Mouse (Mus musculus) embryonic facial prominence, embryonic 14.5 days (tissue): ENCODE results near the gene Dusp28. TPM values are rescaled to one million over a fixed set of nuclear protein-coding genes. Genes with fewer than 3 reads are reported as not detected.
A peak's percentile ranks its signal among the peaks of the same experiment; 100 is the strongest.

Experiments used
- ATAC-seq: fragments of 200-750 bp; cut with Nextera tagmentation; 2 replicates; pipeline ENCODE4 v1.8.0; 2017; ENCODE audit warnings: low read depth, moderate number of reproducible peaks, moderate TSS enrichment
- DNase-seq: peaks from one replicate; pipeline ENCODE4 v3.0.0-alpha.2; 2015; ENCODE audit warnings: low spot score
- H3K27ac ChIP-seq: fragments of 300-500 bp; sonication (generic); replicated peaks from 2 replicates; pipeline ENCODE4 v1.5.1; 2014; ENCODE audit warnings: low read depth, mild to moderate bottlenecking, low read length, moderate library complexity
- H3K27me3 ChIP-seq: fragments of 300-500 bp; sonication (generic); replicated peaks from 2 replicates; pipeline ENCODE4 v1.6.1; 2014; ENCODE audit warnings: low read length; ENCODE audit not compliant: control insufficient read depth, insufficient read depth
- H3K36me3 ChIP-seq: fragments of 300-500 bp; sonication (generic); 2 replicates; pipeline ENCODE4 v1.6.1; 2014; ENCODE audit warnings: low read length, mixed read lengths; ENCODE audit not compliant: control insufficient read depth, insufficient read depth
- H3K4me1 ChIP-seq: fragments of 300-500 bp; sonication (generic); 2 replicates; pipeline ENCODE4 v1.6.1; 2014; ENCODE audit warnings: antibody characterized with exemption, low read length; ENCODE audit not compliant: control insufficient read depth, insufficient read depth
- H3K4me2 ChIP-seq: fragments of 300-500 bp; sonication (generic); 2 replicates; pipeline ENCODE4 v1.6.1; 2014; ENCODE audit warnings: low read depth, mild to moderate bottlenecking, low read length, moderate library complexity, mixed read lengths
- H3K4me3 ChIP-seq: fragments of 300-500 bp; sonication (generic); 2 replicates; pipeline ENCODE4 v1.5.1; 2014; ENCODE audit warnings: low read depth, mild to moderate bottlenecking, low read length
- H3K9ac ChIP-seq: fragments of 300-500 bp; sonication (generic); 2 replicates; pipeline ENCODE4 v1.6.1; 2014; ENCODE audit warnings: low read depth, mild to moderate bottlenecking, low read length, moderate library complexity, mixed read lengths
- H3K9me3 ChIP-seq: fragments of 300-500 bp; sonication (generic); 2 replicates; pipeline ENCODE4 v1.6.1; 2016; ENCODE audit warnings: low read length; ENCODE audit not compliant: control insufficient read depth
- WGBS: fragments of 180-500 bp; shearing (Covaris S2); extraction: QIAGEN DNeasy Blood & Tissue Kit; methylation state at CpG from one replicate; pipeline ENCODE4 v1.1.7; 2014; 5-methylcytosine and 5-hydroxymethylcytosine counted together
- polyA plus RNA-seq: library from polyadenylated mRNA; unstranded; fragments of >200 nt; fragmentation: Nextera tagmentation; extraction: Ambion mirVana; gene quantifications from 2 replicates; pipeline ENCODE4 v1.2.1, GENCODE M21; 2014

Gene Dusp28
- polyA plus RNA-seq = 7.0 and 7.2 TPM in 2 replicates

- peak; percentile 90 for ATAC-seq
- H3K27me3 ChIP-seq = no peaks in the 10 kb centered on the region
- WGBS = 1% methylated on average over 39 of the region's 81 CpGs
These were observed at the start of gene Dusp28 for GRCm38 (mm10) chr1:92906779-92907631. TSS of gene Dusp28 (plus strand) at chr1:92906981.

DNA sequence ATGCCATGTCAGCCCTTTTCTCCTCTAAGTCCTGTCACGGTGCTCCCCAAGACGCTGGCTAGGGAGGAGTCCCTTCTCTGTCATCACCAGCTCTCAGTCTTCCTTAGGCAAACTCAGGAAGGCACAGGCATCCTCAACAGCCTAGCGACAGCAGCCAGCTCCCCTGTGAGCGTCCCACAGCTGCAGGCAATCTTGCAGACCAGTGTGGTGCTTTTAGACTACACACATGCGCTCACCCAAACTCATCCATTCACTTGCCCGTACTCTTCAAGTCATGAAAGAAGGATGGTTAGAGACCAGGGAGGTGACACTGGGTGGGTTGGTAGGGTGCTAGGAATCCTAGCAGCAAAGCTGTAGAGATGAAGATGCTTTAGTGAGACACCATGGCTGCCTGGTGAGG, 45.3 kb upstream of the Dusp28 start:
- Histone ChIP-seq H3K9me3 (no peaks in the 10 kb centered on the region), H3K4me3 (no peak overlapping the region), H3K27ac (no peak overlapping the region), H3K4me2 (no peak overlapping the region), H3K9ac (no peak overlapping the region), H3K36me3 (peaks cover 36% of the 10 kb centered on the region), H3K27me3 (no peaks in the 10 kb centered on the region), H3K4me1 (no peaks in the 10 kb centered on the region)
- ATAC-seq (no peak), DNase-seq (no peak)
- 69% methylated on average over 6 of the region's 6 CpGs for WGBS

More at GRCm38 (mm10) chr1:92906779-92907631, at the start of gene Dusp28:
- DNase-seq = peak; percentile 94
- Histone ChIP-seq H3K4me3 (peak within 1 kb of the TSS; percentile 87), H3K4me2 (peak within 1 kb of the TSS; percentile 76), H3K27ac (peak within 1 kb of the TSS; percentile 89), H3K36me3 (no peaks in the 10 kb centered on the region), H3K4me1 (peaks cover 13% of the 10 kb centered on the region), H3K9me3 (no peaks in the 10 kb centered on the region), H3K9ac (peak within 1 kb of the TSS; percentile 75)

DNA sequence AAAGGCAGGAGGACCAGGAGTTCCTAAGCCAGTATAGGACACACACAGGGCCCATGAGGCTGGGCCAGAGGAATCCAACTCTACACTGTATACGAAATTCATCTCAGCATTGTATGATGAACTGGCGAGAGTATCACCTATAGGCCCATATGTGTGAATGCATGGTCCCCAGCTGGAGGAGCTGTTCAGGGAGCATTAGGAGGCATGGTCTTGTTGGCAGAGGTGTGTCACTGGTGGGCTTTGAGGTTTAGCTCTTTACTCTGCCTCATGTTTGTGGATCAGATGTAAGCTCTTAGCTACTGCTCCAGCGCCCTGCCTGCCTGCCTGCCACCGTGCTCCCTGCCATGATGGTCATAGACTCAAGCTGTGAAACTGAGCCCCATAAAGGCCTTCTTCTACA, 43.5 kb upstream of the Dusp28 start:
- Histone ChIP-seq H3K27me3 (no peaks in the 10 kb centered on the region), H3K27ac (no peak overlapping the region), H3K36me3 (peaks cover 19% of the 10 kb centered on the region; the same call in 1 of the 2 replicates), H3K4me2 (no peak overlapping the region), H3K9ac (no peak overlapping the region), H3K4me1 (no peaks in the 10 kb centered on the region), H3K4me3 (no peak overlapping the region), H3K9me3 (no peaks in the 10 kb centered on the region)
- 77% methylated on average over 4 of the region's 4 CpGs for WGBS
- DNase-seq (no peak), ATAC-seq (no peak)

GRCm38 (mm10) chr1:92866170-92866569, 40.6 kb upstream of the Dusp28 start:
- no peak overlapping the region for H3K4me3 ChIP-seq
- H3K4me1 ChIP-seq = no peaks in the 10 kb centered on the region
- no peaks in the 10 kb centered on the region for H3K36me3 ChIP-seq
- H3K27me3 ChIP-seq = no peaks in the 10 kb centered on the region
- no peak overlapping the region for H3K4me2 ChIP-seq
- ATAC-seq (no peak), DNase-seq (peak; percentile 24)
- H3K9me3 ChIP-seq = no peaks in the 10 kb centered on the region
- no peak overlapping the region for H3K9ac ChIP-seq
- no peak overlapping the region for H3K27ac ChIP-seq
- 63% methylated on average over 2 of the region's 2 CpGs for WGBS

GRCm38 (mm10) chr1:92869985-92870384, 36.8 kb upstream of the Dusp28 start:
- DNase-seq (no peak), ATAC-seq (no peak)
- H3K27me3 ChIP-seq = no peaks in the 10 kb centered on the region
- no peak overlapping the region for H3K9ac ChIP-seq
- 84% methylated on average over 2 of the region's 2 CpGs for WGBS
- H3K9me3 ChIP-seq = no peaks in the 10 kb centered on the region
- no peaks in the 10 kb centered on the region for H3K36me3 ChIP-seq
- no peak overlapping the region for H3K4me2 ChIP-seq
- H3K27ac ChIP-seq = no peak overlapping the region
- H3K4me1 ChIP-seq = no peaks in the 10 kb centered on the region
- no peak overlapping the region for H3K4me3 ChIP-seq

GRCm38 (mm10) chr1:92872666-92873065, 34.1 kb upstream of the Dusp28 start:
- Histone ChIP-seq H3K4me3 (no peak overlapping the region), H3K4me1 (no peaks in the 10 kb centered on the region), H3K9ac (no peak overlapping the region), H3K36me3 (no peaks in the 10 kb centered on the region), H3K4me2 (no peak overlapping the region), H3K27me3 (no peaks in the 10 kb centered on the region), H3K9me3 (no peaks in the 10 kb centered on the region), H3K27ac (no peak overlapping the region)
- DNase-seq = no peak
- 82% methylated on average over 7 of the region's 7 CpGs for WGBS
- ATAC-seq = no peak

GRCm38 (mm10) chr1:92874011-92874410, 32.8 kb upstream of the Dusp28 start:
- DNase-seq (no peak), ATAC-seq (no peak)
- Histone ChIP-seq H3K9ac (no peak overlapping the region), H3K4me3 (no peak overlapping the region), H3K27ac (no peak overlapping the region), H3K4me2 (no peak overlapping the region), H3K36me3 (no peaks in the 10 kb centered on the region), H3K9me3 (no peaks in the 10 kb centered on the region), H3K27me3 (no peaks in the 10 kb centered on the region), H3K4me1 (no peaks in the 10 kb centered on the region)
- 77% methylated on average over 3 of the region's 3 CpGs for WGBS

- Histone ChIP-seq H3K9me3 (no peaks in the 10 kb centered on the region), H3K4me3 (no peak overlapping the region), H3K36me3 (no peaks in the 10 kb centered on the region), H3K27ac (no peak overlapping the region), H3K4me2 (no peak overlapping the region), H3K4me1 (no peaks in the 10 kb centered on the region), H3K27me3 (no peaks in the 10 kb centered on the region), H3K9ac (no peak overlapping the region)
- 83% methylated on average over 8 of the region's 8 CpGs for WGBS
- DNase-seq (no peak), ATAC-seq (no peak)
These were observed 31.2 kb upstream of the Dusp28 start for GRCm38 (mm10) chr1:92875360-92876111.
